Mouse (Mus musculus) heart, embryonic 14.5 days (tissue): Measurements from ENCODE around the gene Fam189a2. TPM values are rescaled to one million over a fixed set of nuclear protein-coding genes. Genes with fewer than 3 reads are reported as not detected.

Experiments used
- ATAC-seq: fragments of 200-750 bp; cut with Nextera tagmentation; 2 replicates; pipeline ENCODE4 v1.8.0; 2017; ENCODE audit warnings: low read depth, moderate TSS enrichment; ENCODE audit not compliant: insufficient number of reproducible peaks, insufficient read depth, low FRiP score
- H3K27ac ChIP-seq, 2 experiments: fragments of 200-500 bp in 1 of 2; fragments of 300-500 bp in 1 of 2; sonication (generic) in 1 of 2; replicated peaks in 1 of 2; 2 replicates each; pipeline ENCODE4 v1.5.1; 2012 to 2014; ENCODE audit warnings: low read depth in 2 of 2, low read length in 2 of 2, control low read depth in 1 of 2, mild to moderate bottlenecking in 1 of 2, mixed read lengths in 1 of 2; ENCODE audit not compliant: control insufficient read depth in 1 of 2, insufficient read depth in 1 of 2
- H3K27me3 ChIP-seq: fragments of 300-500 bp; sonication (generic); 2 replicates; pipeline ENCODE4 v1.6.1; 2014; ENCODE audit warnings: mild to moderate bottlenecking, low read length, control low read depth; ENCODE audit not compliant: control insufficient read depth, insufficient read depth
- H3K36me3 ChIP-seq: fragments of 300-500 bp; sonication (generic); 2 replicates; pipeline ENCODE4 v1.6.1; 2014; ENCODE audit warnings: mild to moderate bottlenecking, control low read depth, low read length, mixed read lengths; ENCODE audit not compliant: control insufficient read depth, insufficient read depth
- H3K4me1 ChIP-seq, 2 experiments: fragments of 200-500 bp in 1 of 2; fragments of 300-500 bp in 1 of 2; sonication (generic) in 1 of 2; 2 replicates each; pipeline ENCODE4 v1.6.1; 2012 to 2014; ENCODE audit warnings: low read length in 2 of 2, control low read depth in 1 of 2, mixed read lengths in 1 of 2; ENCODE audit not compliant: control insufficient read depth in 2 of 2, insufficient read depth in 2 of 2
- H3K4me2 ChIP-seq: fragments of 300-500 bp; sonication (generic); 2 replicates; pipeline ENCODE4 v1.6.1; 2014; ENCODE audit warnings: mild to moderate bottlenecking, low read length
- H3K4me3 ChIP-seq, 2 experiments: fragments of 200-500 bp in 1 of 2; fragments of 300-500 bp in 1 of 2; sonication (generic) in 1 of 2; 2 replicates each; pipeline ENCODE4 v1.5.1; 2012 to 2014; ENCODE audit warnings: low read length in 2 of 2, mild to moderate bottlenecking in 2 of 2, control low read depth in 1 of 2, low read depth in 1 of 2, moderate library complexity in 1 of 2; ENCODE audit not compliant: control insufficient read depth in 1 of 2, insufficient read depth in 1 of 2
- H3K9ac ChIP-seq: fragments of 300-500 bp; sonication (generic); 2 replicates; pipeline ENCODE4 v1.6.1; 2014; ENCODE audit warnings: mild to moderate bottlenecking, low read length
- H3K9me3 ChIP-seq: fragments of 300-500 bp; sonication (generic); 2 replicates; pipeline ENCODE4 v1.6.1; 2016; ENCODE audit warnings: low read length, control low read depth; ENCODE audit not compliant: control insufficient read depth
- WGBS: fragments of 180-500 bp; shearing (Covaris S2); extraction: QIAGEN DNeasy Blood & Tissue Kit; methylation state at CpG from one replicate; pipeline ENCODE4 v1.1.7; 2014; 5-methylcytosine and 5-hydroxymethylcytosine counted together
- polyA plus RNA-seq: library from polyadenylated mRNA; unstranded; fragments of >200 nt; fragmentation: Nextera tagmentation; extraction: Ambion mirVana; gene quantifications from 2 replicates; pipeline ENCODE4 v1.2.1, GENCODE M21; 2014

The Fam189a2 gene
- polyA plus RNA-seq, 1 experiment from 2014 or later: 12.6 TPM

- Histone ChIP-seq H3K27ac (no peak overlapping the region), H3K4me1 (peaks cover 17 to 56% of the 10 kb centered on the region in 2 experiments), H3K4me3 (no peak overlapping the region), H3K4me2 (no peak overlapping the region), H3K36me3 (no peaks in the 10 kb centered on the region), H3K27me3 (no peaks in the 10 kb centered on the region), H3K9me3 (no peaks in the 10 kb centered on the region), H3K9ac (no peak overlapping the region)
- ATAC-seq: no peak
- 77% methylated on average over 5 of the region's 5 CpGs for WGBS
These were observed 4.9 kb downstream of the Fam189a2 start for GRCm38 (mm10) chr19:24025876-24026275.

GRCm38 (mm10) chr19:24024667-24025066 is 6.2 kb downstream of the Fam189a2 start:
- WGBS: 34% methylated on average over 1 of the region's 1 CpGs
- Histone ChIP-seq H3K27me3 (no peaks in the 10 kb centered on the region), H3K36me3 (peaks cover 2% of the 10 kb centered on the region; the same call in 1 of the 2 replicates), H3K4me2 (no peak overlapping the region), H3K4me3 (no peak overlapping the region), H3K9me3 (no peaks in the 10 kb centered on the region), H3K4me1 (peaks cover 17 to 54% of the 10 kb centered on the region in 2 experiments), H3K9ac (peak overlapping the region; percentile 59), H3K27ac (peak overlapping the region; percentile 83 to 84)
- no peak for ATAC-seq

- ATAC-seq: no peak
- no peaks in the 10 kb centered on the region for H3K27me3 ChIP-seq
- H3K9ac ChIP-seq: no peak overlapping the region
- H3K36me3 ChIP-seq: peaks cover 2% of the 10 kb centered on the region; the same call in 1 of the 2 replicates
- peaks cover 17 to 48% of the 10 kb centered on the region in 2 experiments for H3K4me1 ChIP-seq
- no peaks in the 10 kb centered on the region for H3K9me3 ChIP-seq
- H3K4me2 ChIP-seq: no peak overlapping the region
- H3K27ac ChIP-seq: peak overlapping the region; percentile 32 to 83; a peak in 3 of 4 replicates
- no peak overlapping the region for H3K4me3 ChIP-seq
- 49% methylated on average over 9 of the region's 9 CpGs for WGBS
These were observed 6.7 kb downstream of the Fam189a2 start for GRCm38 (mm10) chr19:24024131-24024530.

GRCm38 (mm10) chr19:24023351-24023750 is 7.5 kb downstream of the Fam189a2 start:
- Histone ChIP-seq H3K4me1 (peaks cover 17 to 43% of the 10 kb centered on the region in 2 experiments), H3K9me3 (no peaks in the 10 kb centered on the region), H3K4me2 (no peak overlapping the region), H3K27ac (peak overlapping the region in 1 of 2 experiments; percentile 83; a peak in 1 of 4 replicates), H3K4me3 (no peak overlapping the region), H3K27me3 (no peaks in the 10 kb centered on the region), H3K36me3 (peaks cover 2% of the 10 kb centered on the region; the same call in 1 of the 2 replicates), H3K9ac (no peak overlapping the region)
- no peak for ATAC-seq
- 78% methylated on average over 7 of the region's 7 CpGs for WGBS

- H3K9me3 ChIP-seq: no peaks in the 10 kb centered on the region
- no peak overlapping the region for H3K4me2 ChIP-seq
- peaks cover 2% of the 10 kb centered on the region; the same call in 1 of the 2 replicates for H3K36me3 ChIP-seq
- no peak overlapping the region for H3K9ac ChIP-seq
- H3K4me3 ChIP-seq: no peak overlapping the region
- H3K27me3 ChIP-seq: no peaks in the 10 kb centered on the region
- no peak for ATAC-seq
- 0 out of 4 replicates have a peak overlapping the region, but pooled peaks of 1 of the 2 experiments have one; percentile 83 for H3K27ac ChIP-seq
- 56% methylated on average over 3 of the region's 3 CpGs for WGBS
- peaks cover 17 to 43% of the 10 kb centered on the region in 2 experiments for H3K4me1 ChIP-seq
These were observed 8.0 kb downstream of the Fam189a2 start for GRCm38 (mm10) chr19:24022771-24023170.

- Histone ChIP-seq H3K4me2 (no peak overlapping the region), H3K27me3 (no peaks in the 10 kb centered on the region), H3K4me1 (peaks cover 20 to 46% of the 10 kb centered on the region in 2 experiments), H3K4me3 (no peak overlapping the region), H3K36me3 (peaks cover 2% of the 10 kb centered on the region; the same call in 1 of the 2 replicates), H3K9ac (no peak overlapping the region), H3K27ac (no peak overlapping the region), H3K9me3 (no peaks in the 10 kb centered on the region)
- 91% methylated on average over 6 of the region's 6 CpGs for WGBS
- ATAC-seq: no peak
These were observed 8.5 kb downstream of the Fam189a2 start for GRCm38 (mm10) chr19:24022301-24022700.

- Histone ChIP-seq H3K27me3 (no peaks in the 10 kb centered on the region), H3K27ac (no peak overlapping the region), H3K4me1 (peaks cover 26 to 50% of the 10 kb centered on the region in 2 experiments), H3K9me3 (no peaks in the 10 kb centered on the region), H3K36me3 (peaks cover 2% of the 10 kb centered on the region; the same call in 1 of the 2 replicates), H3K4me2 (no peak overlapping the region), H3K9ac (no peak overlapping the region), H3K4me3 (no peak overlapping the region)
- 86% methylated on average over 3 of the region's 3 CpGs for WGBS
- ATAC-seq: no peak
These were observed 10.1 kb downstream of the Fam189a2 start for GRCm38 (mm10) chr19:24020736-24021135.

- Histone ChIP-seq H3K4me2 (no peak overlapping the region), H3K27ac (no peak overlapping the region), H3K36me3 (peaks cover 2% of the 10 kb centered on the region; the same call in 1 of the 2 replicates), H3K4me3 (no peak overlapping the region), H3K9me3 (no peaks in the 10 kb centered on the region), H3K4me1 (peaks cover 17 to 42% of the 10 kb centered on the region in 2 experiments), H3K9ac (no peak overlapping the region), H3K27me3 (no peaks in the 10 kb centered on the region)
- ATAC-seq: no peak
- WGBS: 91% methylated on average over 9 of the region's 9 CpGs
These were observed 11.2 kb downstream of the Fam189a2 start for GRCm38 (mm10) chr19:24019609-24020008.
